8 mouse cellular contexts compared by ENCODE assay signal in genomic region chr4:139380775-139381451, GRCm38 (mm10). TPM values are rescaled to one million over a fixed set of nuclear protein-coding genes. Genes with fewer than 3 reads are reported as not detected.
DNase-seq lines count a peak whose midpoint lies in the region; ATAC-seq and TF ChIP-seq lines count a peak whose summit lies in the region.

No protein-coding gene starts in this region.

- peak overlapping the region; percentile 79 for H3K9ac ChIP-seq in hindbrain, embryonic 14.5 days
- H3K9ac ChIP-seq in lung, postnatal 0 days (replicated peaks; ENCODE audit: low read depth), result peak overlapping the region; percentile 82
- peak overlapping the region; percentile 83 for H3K9ac ChIP-seq in stomach, embryonic 14.5 days (replicated peaks; ENCODE audit: low read depth, low read length)

- no peaks in the 10 kb centered on the region for H3K36me3 ChIP-seq in thymus, adult 2 months (ENCODE audit: control insufficient read depth, insufficient read depth, low read length)
- H3K36me3 ChIP-seq in hindbrain, embryonic 14.5 days (replicated peaks; ENCODE audit: control insufficient read depth, insufficient read depth), result peaks cover 24% of the 10 kb centered on the region
- no peaks in the 10 kb centered on the region for H3K36me3 ChIP-seq in lung, postnatal 0 days (ENCODE audit: insufficient read depth, low read length)
- H3K36me3 ChIP-seq in stomach, embryonic 14.5 days (ENCODE audit: control insufficient read depth, insufficient read depth, low read length), result peaks cover 8% of the 10 kb centered on the region

- TF ChIP-seq EP300 in lung, postnatal 0 days (IDR thresholded peaks at IDR 0.05), result 0 out of 2 replicates have a peak, but pooled peaks have one; percentile 12

- no peaks in the 10 kb centered on the region for H3K9me3 ChIP-seq in hindbrain, embryonic 14.5 days (ENCODE audit: control insufficient read depth, low read length)
- no peaks in the 10 kb centered on the region for H3K9me3 ChIP-seq in lung, postnatal 0 days (ENCODE audit: low read length)
- no peaks in the 10 kb centered on the region for H3K9me3 ChIP-seq in stomach, embryonic 14.5 days (ENCODE audit: control insufficient read depth, low read depth, low read length)

- under 1% methylated on average over 44 of the region's 44 CpGs for WGBS in thymus, adult 2 months
- WGBS in hindbrain, embryonic 14.5 days, result 4% methylated on average over 44 of the region's 44 CpGs
- WGBS in lung, postnatal 0 days, result 2% methylated on average over 36 of the region's 44 CpGs
- 2% methylated on average over 43 of the region's 44 CpGs for WGBS in stomach, embryonic 14.5 days

- H3K4me3 ChIP-seq in thymus, adult 2 months (ENCODE audit: control insufficient read depth, insufficient read depth, low read length), result peak overlapping the region; percentile 67
- peak overlapping the region; percentile 90 for H3K4me3 ChIP-seq in hindbrain, embryonic 14.5 days (replicated peaks; ENCODE audit: low read length)
- peak overlapping the region; percentile 92 for H3K4me3 ChIP-seq in lung, postnatal 0 days (ENCODE audit: low read depth, low read length)
- peak overlapping the region; percentile 87 for H3K4me3 ChIP-seq in stomach, embryonic 14.5 days (ENCODE audit: low read depth, low read length)

- TF ChIP-seq POLR2A in thymus, adult 2 months (IDR thresholded peaks at IDR 0.05; ENCODE audit: control insufficient read depth, extremely low read depth, insufficient read depth, low read length, poor library complexity), result no peak

- peak overlapping the region; percentile 81 for H3K4me2 ChIP-seq in hindbrain, embryonic 14.5 days (replicated peaks)
- H3K4me2 ChIP-seq in lung, postnatal 0 days (replicated peaks; ENCODE audit: low read depth, low read length), result peak overlapping the region; percentile 87
- peak overlapping the region; percentile 88 for H3K4me2 ChIP-seq in stomach, embryonic 14.5 days (replicated peaks; ENCODE audit: low read depth, low read length)

- H3K27me3 ChIP-seq in thymus, adult 2 months (ENCODE audit: control insufficient read depth, insufficient read depth, low read length), result no peaks in the 10 kb centered on the region
- H3K27me3 ChIP-seq in hindbrain, embryonic 14.5 days (ENCODE audit: control insufficient read depth, insufficient read depth, low read length), result no peaks in the 10 kb centered on the region
- H3K27me3 ChIP-seq in lung, postnatal 0 days (replicated peaks; ENCODE audit: insufficient read depth, low read length), result no peaks in the 10 kb centered on the region
- no peaks in the 10 kb centered on the region for H3K27me3 ChIP-seq in stomach, embryonic 14.5 days (ENCODE audit: control insufficient read depth, insufficient read depth, low read length)

- ATAC-seq in hindbrain, embryonic 14.5 days (ENCODE audit: low FRiP score), result peak; percentile 15
- ATAC-seq in lung, postnatal 0 days, result peak; percentile 50
- peak; percentile 50 for ATAC-seq in stomach, embryonic 14.5 days (ENCODE audit: insufficient number of reproducible peaks, insufficient read depth, low FRiP score, low read depth)

- DNase-seq in thymus, adult 2 months, result no peak
- DNase-seq in thymus, postnatal 25 days, result no peak
- peak; percentile 28 for DNase-seq in embryo, embryonic 11 days
- DNase-seq in hindbrain, embryonic 14.5 days (ENCODE audit: low spot score), result no peak
- peak; percentile 37 for DNase-seq in lung, postnatal 0 days (ENCODE audit: low spot score)
- DNase-seq in ovary, postnatal 36 days (ENCODE audit: low spot score), result no peak
- no peak for DNase-seq in right cerebral cortex, adult 18-20 months

- H3K27ac ChIP-seq in thymus, adult 2 months (ENCODE audit: control insufficient read depth, insufficient read depth, low read length), result no peak overlapping the region
- peak overlapping the region; percentile 72 for H3K27ac ChIP-seq in hindbrain, embryonic 14.5 days
- H3K27ac ChIP-seq in lung, postnatal 0 days (ENCODE audit: low read length), result peak overlapping the region; percentile 83
- H3K27ac ChIP-seq in stomach, embryonic 14.5 days (ENCODE audit: low read length), result peak overlapping the region; percentile 34; the same call in 1 of the 2 replicates

- no peak for TF ChIP-seq CTCF in thymus, adult 2 months (IDR thresholded peaks at IDR 0.05; ENCODE audit: borderline replicate concordance, control insufficient read depth, extremely low read depth, insufficient read depth, low read length, poor library complexity)
- TF ChIP-seq CTCF in lung, postnatal 0 days (IDR thresholded peaks at IDR 0.05), result no peak

- peaks cover 11% of the 10 kb centered on the region for H3K4me1 ChIP-seq in thymus, adult 2 months (replicated peaks; ENCODE audit: control insufficient read depth, insufficient read depth, low read length)
- peaks cover 21% of the 10 kb centered on the region for H3K4me1 ChIP-seq in hindbrain, embryonic 14.5 days (replicated peaks; ENCODE audit: control insufficient read depth, insufficient read depth, low read length)
- H3K4me1 ChIP-seq in lung, postnatal 0 days (ENCODE audit: insufficient read depth, low read depth, low read length), result peaks cover 10% of the 10 kb centered on the region; the same call in 1 of the 2 replicates
- peaks cover 16% of the 10 kb centered on the region for H3K4me1 ChIP-seq in stomach, embryonic 14.5 days (ENCODE audit: control insufficient read depth, insufficient read depth, low read length)

RNA-seq across cellular contexts. Expression of gene Ubr4, which starts 28.5 kb away (rescaled TPM):
- 301 and 312 TPM in 2 replicates for polyA plus RNA-seq in thymus, adult 2 months (2012; rRNA removed)
- 95.5 and 100 TPM in 2 replicates for polyA plus RNA-seq in hindbrain, embryonic 14.5 days (2014; fragmentation: Nextera tagmentation; extraction: Ambion mirVana)
- polyA plus RNA-seq in lung, postnatal 0 days (2015; fragmentation: Nextera tagmentation; extraction: Ambion mirVana), result 49.2 and 50.8 TPM in 2 replicates
- polyA plus RNA-seq in stomach, embryonic 14.5 days (2014; fragmentation: Nextera tagmentation; extraction: Ambion mirVana), result 86.6 and 88.1 TPM in 2 replicates

RNA-seq across cellular contexts. Expression of gene Emc1, which starts 28.5 kb away (rescaled TPM):
- polyA plus RNA-seq in thymus, adult 2 months (2012; rRNA removed), result 34.2 and 41.6 TPM in 2 replicates
- 35.1 and 36.8 TPM in 2 replicates for polyA plus RNA-seq in hindbrain, embryonic 14.5 days (2014; fragmentation: Nextera tagmentation; extraction: Ambion mirVana)
- 11.3 and 11.6 TPM in 2 replicates for polyA plus RNA-seq in lung, postnatal 0 days (2015; fragmentation: Nextera tagmentation; extraction: Ambion mirVana)
- polyA plus RNA-seq in stomach, embryonic 14.5 days (2014; fragmentation: Nextera tagmentation; extraction: Ambion mirVana), result 22.4 and 24.5 TPM in 2 replicates

RNA-seq across cellular contexts. Expression of gene Mrto4, which starts 28.5 kb away (rescaled TPM):
- 33.7 and 37.6 TPM in 2 replicates for polyA plus RNA-seq in thymus, adult 2 months (2012; rRNA removed)
- polyA plus RNA-seq in hindbrain, embryonic 14.5 days (2014; fragmentation: Nextera tagmentation; extraction: Ambion mirVana), result 65.7 and 74.2 TPM in 2 replicates
- polyA plus RNA-seq in lung, postnatal 0 days (2015; fragmentation: Nextera tagmentation; extraction: Ambion mirVana), result 34.5 and 36.1 TPM in 2 replicates
- polyA plus RNA-seq in stomach, embryonic 14.5 days (2014; fragmentation: Nextera tagmentation; extraction: Ambion mirVana), result 94.0 and 96.9 TPM in 2 replicates

Comparison
In these comparisons a context has a peak if more than half of its experiments do, and no peak if none do; other contexts are left out.
1. DNase-seq: peak in embryo, embryonic 11 days (single experiment) and lung, postnatal 0 days (single experiment); none in thymus, adult 2 months (single experiment), thymus, postnatal 25 days (single experiment), hindbrain, embryonic 14.5 days (single experiment), ovary, postnatal 36 days (single experiment) and right cerebral cortex, adult 18-20 months (single experiment).
2. Peak in every context shown above with its lines, with median percentiles within 50 percentile points of each other: H3K4me3 ChIP-seq, ATAC-seq, H3K4me2 ChIP-seq and H3K9ac ChIP-seq.